Mouse (Mus musculus): ENCODE measurements around the gene Med27.

The Med27 gene

GRCm38 (mm10) chr2:29561468-29561867, 214.8 kb downstream of the Med27 start:
- in situ Hi-C loops (cut with MboI, MseI), result loop anchor here (25.0 kb wide), 1 partner anchor 349 kb away; no protein-coding TSS in a partner anchor

GRCm38 (mm10) chr2:29563986-29564385, 217.4 kb downstream of the Med27 start:
- in situ Hi-C loops (cut with MboI, MseI), result loop anchor here (25.0 kb wide), 1 partner anchor 352 kb away; no protein-coding TSS in a partner anchor

- in situ Hi-C loops (cut with MboI, MseI), result loop anchor here (25.0 kb wide), 1 partner anchor 354 kb away; no protein-coding TSS in a partner anchor
Measured at GRCm38 (mm10) chr2:29565570-29566433, 219.2 kb downstream of the Med27 start.

- in situ Hi-C loops (cut with MboI, MseI), result loop anchor here (25.0 kb wide), 1 partner anchor 360 kb away; no protein-coding TSS in a partner anchor
Measured at GRCm38 (mm10) chr2:29571921-29572700, 225.5 kb downstream of the Med27 start.

- in situ Hi-C loops (cut with MboI, MseI), result loop anchor here (25.0 kb wide), 1 partner anchor 361 kb away; no protein-coding TSS in a partner anchor
Measured at GRCm38 (mm10) chr2:29572811-29573427, 226.3 kb downstream of the Med27 start.

- in situ Hi-C loops (cut with MboI, MseI), result loop anchor here (25.0 kb wide), 1 partner anchor 361 kb away; no protein-coding TSS in a partner anchor
Measured at GRCm38 (mm10) chr2:29573591-29573990, 227.0 kb downstream of the Med27 start.

- in situ Hi-C loops (cut with MboI, MseI), result loop anchor here (25.0 kb wide), 1 partner anchor 362 kb away; no protein-coding TSS in a partner anchor
Measured at GRCm38 (mm10) chr2:29574187-29574586, 227.6 kb downstream of the Med27 start.

Data from T-helper 1 cell (primary cell).